Mouse (Mus musculus): Measurements from ENCODE around the gene Sergef. TPM values are rescaled to one million over a fixed set of nuclear protein-coding genes. Genes with fewer than 3 reads are reported as not detected.

The Sergef gene
- polyA plus RNA-seq, 1 experiment from 2014 or later = 7.5 TPM

DNA sequence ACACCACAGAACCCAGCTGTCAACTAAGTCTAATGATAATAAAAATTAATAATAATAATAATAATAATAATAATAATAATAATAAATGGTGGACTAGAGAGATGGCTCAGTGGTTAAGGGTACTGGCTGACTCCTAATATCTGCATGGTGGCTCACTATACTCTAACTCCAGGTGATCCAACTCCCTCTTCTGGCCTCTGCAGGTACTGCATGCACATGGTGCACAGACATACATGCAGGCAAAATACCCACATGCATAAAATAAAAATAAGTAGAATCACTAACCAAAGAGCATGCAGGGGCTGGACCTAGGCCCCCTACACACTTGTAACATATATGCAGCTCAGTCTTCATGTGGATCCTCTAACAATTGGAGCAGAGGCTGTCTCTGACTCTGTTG lies 75.8 kb downstream of the Sergef start:
- Histone ChIP-seq H3K27me3 (replicated peaks; ENCODE audit: control insufficient read depth, insufficient read depth, low read length) (no peaks in the 10 kb centered on the region), H3K4me1 (replicated peaks; ENCODE audit: control insufficient read depth, insufficient read depth, low read length) (no peaks in the 10 kb centered on the region), H3K9me3 (ENCODE audit: control insufficient read depth) (no peaks in the 10 kb centered on the region), H3K4me2 (replicated peaks; ENCODE audit: low read depth) (no peak overlapping the region), H3K4me3 (ENCODE audit: low read depth, low read length) (no peak overlapping the region), H3K36me3 (ENCODE audit: control insufficient read depth, insufficient read depth) (no peaks in the 10 kb centered on the region), H3K27ac (ENCODE audit: low read depth, low read length) (no peak overlapping the region), H3K9ac (ENCODE audit: low read depth, low read length) (no peak overlapping the region)
- peak; percentile 49; the same call in 1 of the 2 replicates for TF ChIP-seq CTCF (IDR thresholded peaks at IDR 0.05; ENCODE audit: low read depth)
- ATAC-seq = no peak

DNA sequence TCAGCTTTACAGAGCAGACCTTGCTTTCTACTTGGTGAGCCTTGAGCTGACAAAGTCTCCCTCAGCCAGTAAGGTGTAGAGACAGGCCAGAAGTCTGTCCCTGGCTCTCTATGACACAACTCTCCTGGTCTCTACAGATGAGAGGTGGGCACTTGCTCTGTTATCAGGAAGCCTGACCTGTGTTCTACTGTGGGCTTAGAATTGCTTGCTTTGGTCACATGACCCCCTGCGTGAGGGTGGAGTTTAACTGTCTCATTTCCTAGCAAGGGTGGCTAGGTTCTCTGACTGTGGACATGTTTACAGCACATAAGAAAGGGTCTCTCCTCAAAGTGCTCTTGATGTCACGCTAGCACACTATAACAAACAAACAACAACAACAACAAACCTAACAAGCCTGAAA lies 79.5 kb downstream of the Sergef start:
- Histone ChIP-seq H3K4me3 (ENCODE audit: low read depth, low read length) (no peak overlapping the region), H3K4me2 (replicated peaks; ENCODE audit: low read depth) (no peak overlapping the region), H3K9ac (ENCODE audit: low read depth, low read length) (no peak overlapping the region), H3K9me3 (ENCODE audit: control insufficient read depth) (no peaks in the 10 kb centered on the region), H3K27ac (ENCODE audit: low read depth, low read length) (no peak overlapping the region), H3K4me1 (replicated peaks; ENCODE audit: control insufficient read depth, insufficient read depth, low read length) (no peaks in the 10 kb centered on the region), H3K27me3 (replicated peaks; ENCODE audit: control insufficient read depth, insufficient read depth, low read length) (no peaks in the 10 kb centered on the region), H3K36me3 (ENCODE audit: control insufficient read depth, insufficient read depth) (no peaks in the 10 kb centered on the region)
- TF ChIP-seq CTCF (IDR thresholded peaks at IDR 0.05; ENCODE audit: low read depth) = no peak
- no peak for ATAC-seq
- 77% methylated on average over 2 of the region's 2 CpGs for WGBS

DNA sequence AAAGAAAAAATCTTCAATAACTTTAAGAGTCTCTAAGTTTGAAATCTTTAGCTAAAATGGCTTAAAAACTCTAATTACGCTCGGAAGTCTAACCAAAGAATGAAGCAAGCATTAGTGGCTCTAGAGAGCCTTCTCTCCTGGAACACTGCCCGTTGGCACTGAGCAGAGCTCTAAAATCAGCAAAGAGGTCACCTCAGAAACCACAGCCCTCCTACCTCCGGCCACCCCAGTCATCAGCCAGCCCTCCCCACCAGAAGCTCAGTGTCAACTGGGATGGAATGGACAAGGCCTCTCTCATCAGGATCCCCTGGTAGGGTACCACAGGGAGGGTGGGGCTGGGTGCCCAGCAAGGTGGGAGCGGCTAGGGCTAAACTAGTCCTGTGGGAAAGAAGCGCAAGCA lies 80.0 kb downstream of the Sergef start:
- Histone ChIP-seq H3K4me1 (replicated peaks; ENCODE audit: control insufficient read depth, insufficient read depth, low read length) (no peaks in the 10 kb centered on the region), H3K4me2 (replicated peaks; ENCODE audit: low read depth) (no peak overlapping the region), H3K9ac (ENCODE audit: low read depth, low read length) (no peak overlapping the region), H3K9me3 (ENCODE audit: control insufficient read depth) (no peaks in the 10 kb centered on the region), H3K27me3 (replicated peaks; ENCODE audit: control insufficient read depth, insufficient read depth, low read length) (no peaks in the 10 kb centered on the region), H3K27ac (ENCODE audit: low read depth, low read length) (no peak overlapping the region), H3K4me3 (ENCODE audit: low read depth, low read length) (no peak overlapping the region), H3K36me3 (ENCODE audit: control insufficient read depth, insufficient read depth) (no peaks in the 10 kb centered on the region)
- 81% methylated on average over 6 of the region's 6 CpGs for WGBS
- ATAC-seq = no peak
- no peak for TF ChIP-seq CTCF (IDR thresholded peaks at IDR 0.05; ENCODE audit: low read depth)

DNA sequence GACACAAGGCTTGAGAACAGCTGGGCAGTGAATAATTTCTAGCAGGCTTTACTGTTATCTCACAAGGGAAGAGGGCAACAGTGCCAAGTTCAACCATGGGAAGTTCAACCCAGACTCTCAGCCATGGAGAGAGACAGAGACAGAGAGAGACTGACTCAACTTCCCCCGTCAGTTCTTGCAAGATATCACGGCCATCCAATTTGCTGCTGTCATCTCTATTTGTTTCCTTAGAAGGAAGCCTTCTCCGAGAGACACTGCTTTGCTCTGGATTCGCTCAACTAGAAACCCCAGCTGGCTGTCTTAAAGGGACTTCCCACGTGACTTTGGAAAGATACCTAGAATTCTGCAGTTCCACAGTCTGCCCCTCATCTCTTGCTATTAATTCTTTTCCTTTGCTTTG lies 80.6 kb downstream of the Sergef start:
- TF ChIP-seq CTCF (IDR thresholded peaks at IDR 0.05; ENCODE audit: low read depth) = no peak
- WGBS = 85% methylated on average over 5 of the region's 5 CpGs
- H3K4me1 ChIP-seq (replicated peaks; ENCODE audit: control insufficient read depth, insufficient read depth, low read length) = no peaks in the 10 kb centered on the region
- H3K36me3 ChIP-seq (ENCODE audit: control insufficient read depth, insufficient read depth) = no peaks in the 10 kb centered on the region
- no peak for ATAC-seq
- H3K9ac ChIP-seq (ENCODE audit: low read depth, low read length) = no peak overlapping the region
- H3K4me2 ChIP-seq (replicated peaks; ENCODE audit: low read depth) = no peak overlapping the region
- no peaks in the 10 kb centered on the region for H3K9me3 ChIP-seq (ENCODE audit: control insufficient read depth)
- no peaks in the 10 kb centered on the region for H3K27me3 ChIP-seq (replicated peaks; ENCODE audit: control insufficient read depth, insufficient read depth, low read length)
- H3K27ac ChIP-seq (ENCODE audit: low read depth, low read length) = no peak overlapping the region
- H3K4me3 ChIP-seq (ENCODE audit: low read depth, low read length) = no peak overlapping the region

DNA sequence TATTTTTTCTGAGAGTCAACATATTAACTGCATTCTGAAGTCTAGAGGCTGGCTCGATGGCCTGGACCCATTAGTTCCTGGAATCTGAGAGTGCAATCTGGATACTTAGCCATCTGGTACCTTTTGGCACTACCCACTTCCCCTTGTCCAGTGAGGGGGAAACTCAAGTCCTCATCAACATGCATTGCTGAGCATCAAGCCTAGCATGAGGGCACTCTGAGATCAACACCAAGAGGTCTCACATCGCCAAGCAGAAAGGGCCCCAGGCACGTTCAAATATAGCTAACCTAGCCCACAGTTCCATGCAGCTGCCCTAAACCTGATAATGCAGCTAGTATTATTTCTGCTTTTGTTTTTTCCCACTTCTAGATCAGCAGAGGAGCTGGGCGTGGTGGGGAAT lies 81.6 kb downstream of the Sergef start:
- H3K36me3 ChIP-seq (ENCODE audit: control insufficient read depth, insufficient read depth) = no peaks in the 10 kb centered on the region
- H3K4me2 ChIP-seq (replicated peaks; ENCODE audit: low read depth) = no peak overlapping the region
- no peaks in the 10 kb centered on the region for H3K27me3 ChIP-seq (replicated peaks; ENCODE audit: control insufficient read depth, insufficient read depth, low read length)
- TF ChIP-seq CTCF (IDR thresholded peaks at IDR 0.05; ENCODE audit: low read depth) = no peak
- 87% methylated on average over 4 of the region's 4 CpGs for WGBS
- H3K9ac ChIP-seq (ENCODE audit: low read depth, low read length) = no peak overlapping the region
- no peaks in the 10 kb centered on the region for H3K4me1 ChIP-seq (replicated peaks; ENCODE audit: control insufficient read depth, insufficient read depth, low read length)
- H3K9me3 ChIP-seq (ENCODE audit: control insufficient read depth) = no peaks in the 10 kb centered on the region
- no peak overlapping the region for H3K4me3 ChIP-seq (ENCODE audit: low read depth, low read length)
- ATAC-seq = no peak
- no peak overlapping the region for H3K27ac ChIP-seq (ENCODE audit: low read depth, low read length)

DNA sequence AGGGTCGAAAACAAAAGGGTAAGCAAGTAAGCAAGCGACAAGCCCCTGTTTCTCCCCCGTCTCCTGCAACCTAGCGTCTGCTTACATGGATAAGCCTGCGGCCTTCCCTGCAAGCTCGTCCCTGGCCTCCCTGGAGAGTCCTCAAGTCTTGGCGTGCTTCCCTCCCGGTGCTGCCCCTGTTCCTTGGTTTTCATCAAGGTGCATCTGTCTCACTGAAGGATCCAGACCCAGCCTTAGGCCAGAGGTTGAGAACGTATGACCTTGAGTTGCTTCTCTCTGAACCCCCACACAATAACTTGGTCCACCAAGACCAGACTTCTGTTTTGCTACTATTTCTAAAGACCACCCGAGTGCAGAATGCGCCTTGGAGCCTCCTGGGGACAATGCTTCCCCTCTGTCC lies 82.2 kb downstream of the Sergef start:
- TF ChIP-seq CTCF (IDR thresholded peaks at IDR 0.05; ENCODE audit: low read depth) = no peak

More for the DNA sequence above, 82.2 kb downstream of the Sergef start:
- Histone ChIP-seq H3K4me3 (ENCODE audit: low read depth, low read length) (no peak overlapping the region), H3K4me2 (replicated peaks; ENCODE audit: low read depth) (no peak overlapping the region), H3K36me3 (ENCODE audit: control insufficient read depth, insufficient read depth) (no peaks in the 10 kb centered on the region), H3K9me3 (ENCODE audit: control insufficient read depth) (no peaks in the 10 kb centered on the region), H3K27me3 (replicated peaks; ENCODE audit: control insufficient read depth, insufficient read depth, low read length) (no peaks in the 10 kb centered on the region), H3K27ac (ENCODE audit: low read depth, low read length) (no peak overlapping the region), H3K4me1 (replicated peaks; ENCODE audit: control insufficient read depth, insufficient read depth, low read length) (no peaks in the 10 kb centered on the region), H3K9ac (ENCODE audit: low read depth, low read length) (no peak overlapping the region)
- WGBS = 87% methylated on average over 11 of the region's 11 CpGs
- ATAC-seq = no peak
